Mouse (Mus musculus) ES-E14 (cell line): Measurements from ENCODE around the gene Zscan2. TPM values are rescaled to one million over a fixed set of nuclear protein-coding genes. Genes with fewer than 3 reads are reported as not detected.

Experiments
- DNase-seq: peaks from one replicate; pipeline ENCODE4 v3.0.0-alpha.2; 2013; ENCODE audit warnings: low read depth, low spot score
- H3K27ac ChIP-seq: 2 replicates; pipeline ENCODE4 v1.5.1; 2012; ENCODE audit warnings: low read depth, mild to moderate bottlenecking, low read length, moderate library complexity, mixed read lengths; ENCODE audit not compliant: poor library complexity, insufficient read depth, severe bottlenecking
- H3K36me3 ChIP-seq: 2 replicates; pipeline ENCODE4 v1.6.1; 2012; ENCODE audit warnings: mild to moderate bottlenecking, low read length, moderate library complexity, mixed read lengths; ENCODE audit not compliant: control insufficient read depth, poor library complexity, insufficient read depth, severe bottlenecking
- H3K4me1 ChIP-seq, 2 experiments: fragments of 150-350 bp in 1 of 2; sonication (generic) in 1 of 2; 2 replicates each; pipeline ENCODE4 v1.6.1; 2012; ENCODE audit warnings: low read length in 2 of 2, mild to moderate bottlenecking in 1 of 2, mixed read lengths in 1 of 2; ENCODE audit not compliant: control insufficient read depth in 2 of 2, insufficient read depth in 2 of 2, poor library complexity in 1 of 2
- H3K4me3 ChIP-seq, 2 experiments: fragments of 150-350 bp in 1 of 2; sonication (generic) in 1 of 2; 2 replicates each; pipeline ENCODE4 v1.5.1; 2012; ENCODE audit warnings: low read length in 2 of 2, low read depth in 1 of 2, mild to moderate bottlenecking in 1 of 2, mixed read lengths in 1 of 2; ENCODE audit not compliant: insufficient read depth in 1 of 2, poor library complexity in 1 of 2, severe bottlenecking in 1 of 2
- H3K9ac ChIP-seq: 2 replicates; pipeline ENCODE4 v1.6.1; 2012; ENCODE audit warnings: low read depth, mild to moderate bottlenecking, low read length, mixed read lengths; ENCODE audit not compliant: poor library complexity, insufficient read depth, severe bottlenecking
- H3K9me3 ChIP-seq: fragments of 150-350 bp; sonication (generic); 2 replicates; pipeline ENCODE4 v1.6.1; 2012; ENCODE audit warnings: low read depth, mild to moderate bottlenecking, low read length; ENCODE audit not compliant: control insufficient read depth, insufficient read depth
- CHD2 ChIP-seq: IDR thresholded peaks from 2 replicates; pipeline ENCODE4 v1.6.1; 2014; ENCODE audit warnings: mild to moderate bottlenecking, low read depth, low read length, inconsistent platforms
- HCFC1 ChIP-seq: IDR thresholded peaks from 2 replicates; pipeline ENCODE4 v1.6.1; 2012; ENCODE audit warnings: low read length, inconsistent platforms, borderline replicate concordance; ENCODE audit not compliant: insufficient read depth
- MAFK ChIP-seq: IDR thresholded peaks from 2 replicates; pipeline ENCODE4 v1.6.1; 2014; ENCODE audit warnings: mild to moderate bottlenecking, low read depth, low read length, inconsistent platforms; ENCODE audit not compliant: insufficient read depth
- ZC3H11A ChIP-seq: IDR thresholded peaks from 2 replicates; pipeline ENCODE4 v1.6.1; 2012; ENCODE audit warnings: low read depth, mild to moderate bottlenecking, inconsistent platforms, low read length, borderline replicate concordance
- ZNF384 ChIP-seq: IDR thresholded peaks from 2 replicates; pipeline ENCODE4 v1.6.1; 2012; ENCODE audit warnings: low read depth, low read length, inconsistent platforms
- in situ Hi-C, 2 experiments: fragments of 600-800 bp; cut with MboI; formaldehyde crosslinking; loops; one replicate each; pipeline ENCODE4 v1.15.1; 2025; ENCODE audit warnings: low sequenced_read_pairs in 2 of 2, inconsistent platforms in 1 of 2; ENCODE audit not compliant: unreplicated experiment in 2 of 2
- total RNA-seq: library from RNA; depleted of rRNA; stranded (reverse); fragments of 300-350 nt; gene quantifications from 2 replicates; pipeline ENCODE4 v1.2.3, GENCODE M21; 2012

Gene Zscan2
- total RNA-seq, 1 experiment, result 2.4 TPM

GRCm38 (mm10) chr7:80864831-80865230 is 4.1 kb downstream of the Zscan2 start:
- in situ Hi-C loops, result no loop called here
- H3K36me3 ChIP-seq, result no peaks in the 10 kb centered on the region

GRCm38 (mm10) chr7:80865521-80865920 is 4.8 kb downstream of the Zscan2 start:
- Histone ChIP-seq H3K27ac (no peak overlapping the region), H3K9me3 (no peaks in the 10 kb centered on the region), H3K9ac (no peak overlapping the region), H3K4me3 (no peak overlapping the region), H3K36me3 (no peaks in the 10 kb centered on the region), H3K4me1 (peaks cover 0 to 4% of the 10 kb centered on the region in 2 experiments; a peak in 1 of 4 replicates)
- in situ Hi-C loops, result no loop called here
- no peak for DNase-seq
- no peak for TF ChIP-seq CHD2
- no peak for TF ChIP-seq ZNF384
- no peak for TF ChIP-seq MAFK
- TF ChIP-seq HCFC1, result no peak
- TF ChIP-seq ZC3H11A, result no peak

More at GRCm38 (mm10) chr7:80864831-80865230, 4.1 kb downstream of the Zscan2 start:
- Histone ChIP-seq H3K9me3 (no peaks in the 10 kb centered on the region), H3K9ac (no peak overlapping the region), H3K27ac (no peak overlapping the region), H3K4me1 (peaks cover 0 to 6% of the 10 kb centered on the region in 2 experiments; a peak in 1 of 4 replicates), H3K4me3 (no peak overlapping the region)
- TF ChIP-seq MAFK (no peak), CHD2 (no peak), ZNF384 (no peak)
- no peak for DNase-seq

GRCm38 (mm10) chr7:80866514-80867147 is 5.9 kb downstream of the Zscan2 start:
- in situ Hi-C loops, result no loop called here
- TF ChIP-seq MAFK, result no peak
- no peak for TF ChIP-seq ZC3H11A
- no peak for TF ChIP-seq HCFC1
- no peak for TF ChIP-seq ZNF384
- no peak for TF ChIP-seq CHD2
- H3K27ac ChIP-seq, result no peak overlapping the region
- no peak for DNase-seq
- H3K9me3 ChIP-seq, result no peaks in the 10 kb centered on the region
- peaks cover 0 to 4% of the 10 kb centered on the region in 2 experiments; a peak in 1 of 4 replicates for H3K4me1 ChIP-seq
- H3K9ac ChIP-seq, result no peak overlapping the region
- no peak overlapping the region for H3K4me3 ChIP-seq
- no peaks in the 10 kb centered on the region for H3K36me3 ChIP-seq

GRCm38 (mm10) chr7:80868686-80869085 is 8.0 kb downstream of the Zscan2 start:
- Histone ChIP-seq H3K9me3 (no peaks in the 10 kb centered on the region), H3K9ac (no peak overlapping the region), H3K4me3 (no peak overlapping the region), H3K4me1 (peaks cover 0 to 4% of the 10 kb centered on the region in 2 experiments; a peak in 2 of 4 replicates), H3K36me3 (no peaks in the 10 kb centered on the region), H3K27ac (no peak overlapping the region)
- TF ChIP-seq MAFK, result no peak
- TF ChIP-seq ZC3H11A, result no peak
- TF ChIP-seq HCFC1, result no peak
- TF ChIP-seq CHD2, result no peak
- TF ChIP-seq ZNF384, result no peak
- DNase-seq, result no peak
- in situ Hi-C loops, result no loop called here

GRCm38 (mm10) chr7:80873038-80873437 is 12.3 kb downstream of the Zscan2 start:
- TF ChIP-seq ZC3H11A (no peak), ZNF384 (no peak), HCFC1 (no peak), CHD2 (no peak), MAFK (no peak)
- H3K9ac ChIP-seq, result no peak overlapping the region
- peaks cover 0 to 2% of the 10 kb centered on the region in 2 experiments; a peak in 2 of 4 replicates for H3K4me1 ChIP-seq
- no peaks in the 10 kb centered on the region for H3K36me3 ChIP-seq
- in situ Hi-C loops, result no loop called here
- H3K4me3 ChIP-seq, result no peak overlapping the region
- DNase-seq, result no peak
- H3K9me3 ChIP-seq, result no peaks in the 10 kb centered on the region
- H3K27ac ChIP-seq, result no peak overlapping the region
